Mouse (Mus musculus) urinary bladder, adult 2 months (tissue): ENCODE results near the gene Cdk2. TPM values are rescaled to one million over a fixed set of nuclear protein-coding genes. Genes with fewer than 3 reads are reported as not detected.

Experiments
- DNase-seq: peaks from one replicate; pipeline ENCODE4 v3.0.0; 2022; ENCODE audit warnings: low spot score
- polyA plus RNA-seq: library from polyadenylated mRNA; depleted of rRNA; stranded (reverse); fragments of >200 nt; gene quantifications from 2 replicates; pipeline ENCODE4 v1.2.3, GENCODE M21; 2012

Gene Cdk2
- polyA plus RNA-seq, 1 experiment: 32.4 TPM

DNA sequence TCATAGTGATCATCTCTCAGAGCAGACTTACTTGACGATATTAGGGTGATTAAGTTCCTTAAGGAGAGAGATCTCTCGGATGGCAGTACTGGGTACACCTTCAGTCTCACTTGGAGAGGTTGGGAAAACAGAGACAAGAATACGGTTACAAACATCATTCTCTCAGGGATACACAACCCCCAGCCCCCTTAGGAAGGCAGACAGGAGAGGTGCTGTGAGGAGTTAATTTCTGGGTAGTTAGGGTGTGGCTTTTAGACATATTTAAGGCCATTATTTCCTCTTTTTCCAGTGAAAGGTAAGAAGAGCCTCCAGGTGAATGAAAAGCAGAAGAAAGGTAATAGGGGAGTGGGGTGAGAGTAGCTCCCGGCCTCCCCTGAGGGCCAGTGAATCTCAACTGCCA lies 936 bp downstream of the Cdk2 start, which contains the start of gene Pmel:
Gene Pmel, plus strand, starts transcription at position 301 of the 400 bp plus-strand sequence.
- DNase-seq: no peak

DNA sequence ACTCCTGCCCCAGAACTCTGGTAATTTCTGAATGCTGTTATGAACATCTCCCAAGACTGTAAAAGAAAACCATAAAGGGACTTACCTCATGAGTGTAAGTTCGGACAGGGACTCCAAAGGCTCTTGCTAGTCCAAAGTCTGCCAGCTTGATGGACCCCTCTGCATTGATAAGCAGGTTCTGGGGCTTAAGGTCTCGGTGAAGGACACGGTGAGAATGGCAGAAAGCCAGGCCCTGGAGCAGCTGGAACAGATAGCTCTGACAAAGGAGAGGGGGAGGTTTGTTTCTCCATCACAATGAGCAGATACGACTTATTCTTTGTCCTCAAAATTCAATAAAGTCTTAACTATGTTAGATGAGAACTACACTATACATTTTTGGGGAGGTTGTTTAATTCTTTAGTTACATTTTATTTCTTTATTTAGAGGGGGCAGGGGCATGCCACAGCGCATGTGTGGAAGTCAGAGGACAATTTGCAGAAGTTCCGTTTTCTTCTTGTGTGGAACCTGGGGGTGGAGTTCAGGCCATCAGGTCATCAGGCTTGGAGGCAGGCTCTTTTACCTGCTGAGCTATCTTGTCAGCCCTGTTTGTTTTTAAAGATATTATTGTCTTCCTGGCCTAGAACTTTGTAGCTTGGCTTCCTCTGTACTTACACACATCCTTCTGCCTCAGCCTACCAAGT lies 2.4 kb downstream of the Cdk2 start:
- no peak for DNase-seq

DNA sequence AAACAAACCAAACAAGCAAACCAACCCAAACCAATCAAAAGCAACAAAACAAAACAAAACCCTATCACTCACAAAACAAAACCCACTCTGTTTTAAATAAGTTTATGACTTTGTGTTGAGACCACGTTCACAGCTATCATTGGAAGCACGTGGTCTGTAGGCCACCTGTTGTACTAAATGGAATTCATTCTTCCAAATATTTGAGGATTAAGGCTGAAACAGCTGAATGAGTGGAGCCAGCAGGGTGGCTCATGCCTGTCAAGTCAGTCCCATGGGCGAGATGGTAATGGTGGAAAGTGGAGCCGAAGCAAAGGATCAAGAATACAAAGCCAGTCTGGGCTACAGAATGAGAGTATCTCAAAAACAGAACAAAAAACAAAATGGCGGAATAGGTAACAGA lies 4.1 kb downstream of the Cdk2 start:
- no peak for DNase-seq

DNA sequence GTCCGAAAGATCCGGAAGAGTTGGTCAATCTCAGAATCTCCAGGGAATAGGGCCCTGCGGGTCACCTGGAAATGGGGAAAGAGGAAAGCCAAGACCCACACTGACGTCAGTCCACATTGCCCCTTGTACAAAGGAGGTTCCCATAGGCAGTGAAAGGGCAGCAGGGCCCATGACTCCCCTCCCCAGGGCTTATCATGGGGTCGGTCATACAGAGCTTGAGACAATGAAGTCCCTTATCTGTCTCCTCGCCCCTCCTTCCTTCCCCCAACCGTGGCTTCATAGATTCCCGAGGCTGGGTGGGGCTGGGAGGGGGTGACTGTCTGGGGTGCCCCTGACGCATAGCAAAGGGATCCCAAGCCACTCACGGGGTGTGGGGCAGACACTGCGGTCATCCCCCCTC lies 5.2 kb downstream of the Cdk2 start:
- DNase-seq: no peak

DNA sequence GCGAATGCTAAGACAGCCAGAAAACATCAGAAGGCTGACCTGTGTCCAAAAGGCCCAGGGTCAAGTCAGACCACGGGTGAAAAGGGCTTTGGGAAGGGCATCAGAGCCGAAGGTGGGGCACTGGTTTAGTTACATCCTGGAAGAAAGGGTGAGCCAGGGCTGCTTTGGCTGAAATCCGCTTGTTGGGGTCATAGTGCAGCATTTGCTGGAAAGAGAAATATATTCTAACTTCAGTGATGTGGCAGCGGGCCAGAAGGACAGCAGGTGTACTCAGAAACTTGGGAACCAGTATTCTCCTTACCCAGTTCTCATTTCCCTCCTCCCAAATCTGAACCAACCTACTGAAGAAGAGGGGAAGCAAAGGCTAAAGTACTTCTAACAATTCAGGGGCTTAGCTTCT lies 5.8 kb downstream of the Cdk2 start:
- no peak for DNase-seq

DNA sequence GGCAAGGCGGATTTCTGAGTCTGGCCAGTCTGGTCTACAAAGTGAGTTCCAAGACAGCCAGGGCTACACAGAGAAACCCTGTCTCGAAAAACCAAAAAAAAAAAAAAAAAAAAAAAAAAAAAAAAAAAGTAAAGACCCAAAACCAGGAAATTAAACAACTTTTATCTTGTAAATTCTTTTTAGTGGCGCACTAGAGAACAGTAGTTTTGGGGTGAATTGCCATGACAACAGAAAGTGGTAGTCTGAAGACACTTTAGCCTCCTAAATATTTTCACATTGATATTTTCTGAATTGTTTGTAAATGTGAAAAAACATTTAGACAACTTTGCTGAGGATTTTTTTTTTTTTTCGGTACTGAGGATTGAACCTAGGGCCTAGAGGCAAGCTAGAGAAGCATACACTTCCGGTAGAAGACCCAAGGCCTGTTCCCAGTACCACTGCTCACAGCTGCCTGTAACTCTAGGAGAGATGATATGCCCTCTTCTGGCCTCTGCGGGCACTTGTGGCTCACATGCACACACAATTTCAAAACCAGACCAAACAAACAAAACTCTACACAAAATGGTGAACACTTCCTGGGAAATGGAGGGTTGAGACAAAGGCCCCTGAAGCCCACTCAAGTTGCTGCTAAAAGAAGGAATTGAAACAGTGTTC lies 7.6 kb downstream of the Cdk2 start:
- no peak for DNase-seq

DNA sequence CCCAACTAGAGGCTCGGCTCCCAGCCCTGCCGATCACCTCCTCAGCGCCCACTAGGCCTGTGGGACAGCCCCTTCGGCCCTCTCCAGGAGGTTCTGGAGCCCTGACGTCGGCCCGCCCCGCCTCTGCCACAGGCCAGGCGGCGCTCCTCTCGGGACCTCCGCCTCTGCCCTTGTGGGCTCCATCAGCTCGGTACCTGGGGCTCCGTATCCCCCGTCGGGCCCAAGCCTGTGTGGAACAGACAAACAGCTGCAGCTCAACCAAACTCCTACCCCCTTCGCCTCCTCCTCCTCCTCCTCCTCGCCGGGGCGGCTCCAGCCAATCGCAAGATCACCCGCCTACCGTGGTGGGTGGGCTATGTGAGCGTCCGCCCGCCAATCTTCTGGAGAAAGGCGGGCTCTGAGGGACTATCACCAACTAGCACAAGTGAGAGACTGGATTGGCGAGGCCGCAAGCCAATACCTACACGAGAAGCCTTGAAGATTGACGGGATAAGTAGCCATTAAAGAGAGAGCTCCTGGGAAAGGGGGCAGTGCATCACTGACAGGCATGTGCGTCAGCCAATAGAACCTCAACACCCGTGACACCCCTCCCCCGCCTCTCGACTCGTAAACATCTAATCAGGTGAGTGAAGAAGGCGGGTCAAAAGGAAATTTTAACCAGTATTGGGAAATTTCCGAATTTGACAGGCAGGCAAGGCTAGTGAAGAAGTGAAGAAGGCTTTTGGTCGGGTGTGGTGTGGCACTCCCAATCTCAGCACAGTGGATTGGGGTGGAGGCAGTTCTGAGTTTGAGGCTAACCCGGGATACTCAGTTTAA lies 8.6 kb downstream of the Cdk2 start, which contains the start of gene Rab5b:
Gene Rab5b, minus strand, starts transcription at position 273 of the 816 bp plus-strand sequence.
- peak; percentile 94 for DNase-seq

DNA sequence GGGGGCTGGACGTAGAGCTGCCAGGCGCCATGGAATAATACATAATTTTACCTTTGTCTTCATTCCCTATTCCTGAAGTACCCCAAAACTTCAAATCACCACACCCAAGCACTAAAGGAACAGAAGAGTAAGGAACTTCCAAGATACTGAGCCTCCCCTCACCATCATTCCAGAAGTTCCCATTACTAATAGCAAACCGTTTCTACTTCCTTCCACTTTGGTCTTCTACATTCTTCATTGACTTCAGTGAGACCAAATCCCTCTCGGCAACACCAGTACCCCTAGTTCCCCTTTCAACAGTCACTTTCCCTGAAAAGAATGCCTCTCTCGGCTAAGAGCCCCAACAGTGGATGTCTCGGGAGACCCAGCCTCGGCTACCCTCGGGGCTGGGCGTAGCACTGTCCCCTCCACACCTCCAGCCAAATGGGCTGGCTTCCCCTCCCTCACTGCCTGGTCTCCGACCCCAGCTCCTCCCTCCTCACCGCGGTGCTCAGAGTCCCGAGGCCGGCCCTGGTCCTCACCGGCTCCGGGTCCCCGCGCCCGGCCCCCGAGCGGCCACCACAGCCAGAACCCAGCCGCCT lies 9.3 kb downstream of the Cdk2 start:
- DNase-seq: no peak

DNA sequence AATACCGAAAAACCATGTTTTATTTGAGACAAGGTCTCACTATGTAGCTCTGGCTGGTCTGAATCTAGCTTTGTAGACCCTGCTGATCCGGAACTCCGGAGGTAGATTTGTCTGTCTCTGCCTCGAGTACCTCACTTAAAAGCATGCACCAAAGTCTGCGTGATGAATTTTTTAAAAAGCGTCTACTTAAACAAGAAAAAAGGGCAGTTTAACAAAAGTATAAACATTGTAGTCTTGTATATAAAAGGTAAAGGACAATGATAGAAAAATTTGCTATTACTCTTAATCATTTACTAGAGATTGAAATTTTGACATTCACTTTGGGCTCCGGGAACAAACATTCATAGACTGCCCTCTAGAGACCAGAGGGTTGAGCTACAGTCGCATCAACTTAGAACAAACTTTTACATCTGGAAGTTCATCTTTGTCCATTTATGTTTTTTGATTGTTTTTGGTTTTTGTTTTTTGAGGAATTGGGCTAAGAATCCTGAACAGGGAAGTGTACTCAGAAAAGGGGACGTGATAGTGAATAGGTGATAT lies 30.3 kb downstream of the Cdk2 start:
- DNase-seq: no peak

DNA sequence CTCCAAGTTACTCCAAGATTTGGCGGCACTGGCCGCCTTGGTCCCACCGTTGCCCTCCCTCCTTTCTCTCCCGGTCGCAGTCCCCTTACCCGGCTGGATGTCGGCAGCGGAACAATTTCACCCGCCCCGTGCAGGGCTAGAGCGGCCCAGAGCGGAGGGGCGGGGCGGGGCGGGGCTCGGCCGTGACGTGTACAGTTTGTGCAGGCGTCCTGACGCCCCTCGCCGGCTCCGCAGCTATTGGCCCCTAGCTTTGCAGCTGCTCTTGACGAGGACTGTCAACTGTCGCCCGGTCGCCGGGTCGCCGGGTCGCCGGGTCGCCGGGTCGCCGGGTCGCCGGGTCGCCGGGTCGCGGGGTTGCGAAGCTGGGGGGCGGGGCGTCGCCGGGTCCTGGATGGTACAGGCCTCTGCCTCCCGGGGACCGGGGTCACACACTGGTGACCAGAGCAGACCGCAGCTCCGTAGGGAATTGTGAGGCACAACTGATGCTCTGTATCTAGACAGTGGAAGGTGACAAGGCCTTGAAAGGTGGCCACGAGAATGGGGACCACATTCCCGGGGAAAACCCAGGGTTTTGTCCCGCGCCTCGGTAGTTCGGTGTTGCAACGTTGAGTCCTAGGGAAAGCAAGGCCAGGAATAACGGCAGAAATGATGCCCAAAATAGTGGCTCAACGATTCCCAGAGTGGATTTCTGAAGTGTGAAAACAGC lies 30.9 kb downstream of the Cdk2 start, which contains the start of gene Suox:
Gene Suox, minus strand, starts transcription at position 311 of the 706 bp plus-strand sequence.
- peak; percentile 80 for DNase-seq

DNA sequence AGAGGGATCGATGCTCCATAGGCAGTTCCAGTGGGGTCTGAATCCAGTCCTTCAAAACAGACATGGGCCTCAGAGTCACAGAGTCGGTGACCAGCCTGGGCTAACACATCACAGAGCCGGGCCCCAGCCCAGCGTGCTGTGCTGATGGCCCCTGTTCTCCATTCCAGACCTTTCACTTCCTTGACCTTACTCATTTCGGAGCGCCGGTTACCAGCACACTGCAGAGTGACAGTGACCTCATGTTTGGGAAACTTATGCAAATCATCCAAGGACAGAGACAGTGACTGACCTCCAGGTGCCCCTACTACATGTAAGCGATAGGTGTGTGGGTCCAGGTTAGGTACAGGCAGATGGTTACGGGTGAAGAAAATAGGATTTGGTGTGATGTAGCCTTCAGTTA lies 33.7 kb downstream of the Cdk2 start:
- DNase-seq: no peak

DNA sequence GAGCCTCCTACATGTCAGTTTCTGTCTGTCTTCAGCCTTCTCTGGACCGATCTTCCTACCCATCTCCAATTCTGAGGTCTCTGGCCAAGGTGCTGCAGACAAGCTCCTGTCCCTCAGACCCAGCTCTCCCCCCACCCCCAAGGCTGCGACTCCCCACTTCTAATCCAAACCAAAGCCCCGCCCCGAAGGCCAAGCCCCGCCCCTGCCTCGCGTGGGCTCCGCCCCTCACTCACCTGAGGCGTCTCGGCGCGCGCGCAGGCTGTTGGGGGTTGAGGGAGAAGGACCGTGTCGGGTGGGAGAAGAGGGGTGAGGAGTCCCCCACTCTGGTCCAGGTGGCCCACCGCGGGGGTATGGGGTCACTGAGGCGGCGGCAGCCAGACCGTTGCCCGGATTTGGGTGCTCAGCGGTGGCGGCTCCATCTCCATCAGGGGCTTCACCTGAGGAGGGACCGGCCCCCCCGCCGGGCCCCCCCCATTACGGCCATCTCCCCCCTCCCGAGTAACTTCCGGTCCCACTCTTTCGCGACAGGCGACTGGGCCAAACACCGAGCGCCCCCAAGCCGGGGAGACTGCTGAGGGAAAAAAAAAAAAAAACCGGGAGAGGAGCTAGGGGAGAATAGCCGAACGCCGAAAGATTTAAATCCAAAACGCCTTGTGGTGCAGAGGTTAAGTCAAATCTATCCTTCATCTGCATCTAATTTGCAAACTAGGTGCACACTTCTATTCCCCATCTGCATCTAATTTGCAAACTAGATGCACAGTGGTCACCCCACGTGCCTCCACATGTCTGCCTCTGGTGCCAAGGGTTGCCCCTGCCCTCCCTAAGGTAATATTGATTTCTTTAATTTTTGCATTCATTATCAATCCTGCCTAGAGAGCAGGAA lies 35.8 kb downstream of the Cdk2 start:
- DNase-seq: peak; percentile 42

DNA sequence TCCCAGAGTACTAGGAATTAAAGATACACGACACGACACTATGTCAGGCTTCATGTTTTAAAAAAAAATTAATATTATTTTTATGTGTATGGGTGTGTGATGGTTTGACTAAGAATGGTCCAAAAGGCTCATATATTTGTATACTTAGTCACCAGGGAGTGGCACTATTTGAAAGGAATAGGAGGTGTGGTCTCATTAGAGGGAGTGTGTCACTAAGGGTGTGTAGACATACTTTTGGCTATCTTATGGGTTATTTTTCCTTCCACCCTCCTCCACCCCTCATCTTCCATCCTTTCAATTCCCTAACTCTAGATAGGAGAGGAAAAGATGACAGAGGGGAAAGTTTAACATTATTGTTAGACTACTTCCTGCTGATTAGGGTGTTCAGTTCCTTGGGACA lies 39.0 kb downstream of the Cdk2 start:
- DNase-seq: no peak

DNA sequence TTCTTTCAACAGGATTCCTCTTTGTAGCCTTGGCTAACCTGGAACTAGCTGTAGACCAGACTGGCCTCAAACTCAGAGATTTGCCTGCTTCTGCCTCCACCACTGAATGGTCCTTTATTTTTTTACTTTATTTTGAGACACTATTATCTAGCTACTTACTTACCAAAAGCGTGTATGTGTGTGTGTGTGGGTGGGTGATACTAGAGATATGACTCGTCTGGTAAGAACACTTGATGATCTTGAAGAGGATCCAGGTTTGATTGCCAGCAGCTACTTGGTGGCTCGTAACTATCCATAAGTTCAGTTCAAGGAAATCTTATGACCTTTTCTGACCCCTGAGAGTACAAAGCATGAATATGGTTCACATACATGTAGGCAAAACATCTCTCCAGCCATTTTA lies 39.5 kb downstream of the Cdk2 start:
- DNase-seq: no peak

DNA sequence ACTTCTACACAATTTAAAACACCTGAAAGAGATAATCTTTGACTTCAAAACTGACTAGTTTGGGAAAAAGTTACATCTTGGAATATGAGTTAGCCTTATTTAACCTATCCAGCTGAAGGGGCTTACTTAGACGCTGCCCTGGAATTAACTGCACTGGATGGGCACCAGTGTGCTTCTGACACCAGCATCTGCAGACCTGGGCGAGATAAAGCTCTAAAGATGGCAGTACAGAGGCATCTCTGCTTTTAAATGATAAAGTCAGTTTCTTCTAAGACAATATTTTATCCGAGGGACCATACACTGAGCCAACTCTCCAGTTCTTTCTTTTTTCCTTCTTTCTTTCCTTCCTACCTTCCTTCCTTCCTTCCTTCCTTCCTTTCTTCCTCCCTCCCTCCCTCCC lies 40.0 kb downstream of the Cdk2 start:
- DNase-seq: no peak

DNA sequence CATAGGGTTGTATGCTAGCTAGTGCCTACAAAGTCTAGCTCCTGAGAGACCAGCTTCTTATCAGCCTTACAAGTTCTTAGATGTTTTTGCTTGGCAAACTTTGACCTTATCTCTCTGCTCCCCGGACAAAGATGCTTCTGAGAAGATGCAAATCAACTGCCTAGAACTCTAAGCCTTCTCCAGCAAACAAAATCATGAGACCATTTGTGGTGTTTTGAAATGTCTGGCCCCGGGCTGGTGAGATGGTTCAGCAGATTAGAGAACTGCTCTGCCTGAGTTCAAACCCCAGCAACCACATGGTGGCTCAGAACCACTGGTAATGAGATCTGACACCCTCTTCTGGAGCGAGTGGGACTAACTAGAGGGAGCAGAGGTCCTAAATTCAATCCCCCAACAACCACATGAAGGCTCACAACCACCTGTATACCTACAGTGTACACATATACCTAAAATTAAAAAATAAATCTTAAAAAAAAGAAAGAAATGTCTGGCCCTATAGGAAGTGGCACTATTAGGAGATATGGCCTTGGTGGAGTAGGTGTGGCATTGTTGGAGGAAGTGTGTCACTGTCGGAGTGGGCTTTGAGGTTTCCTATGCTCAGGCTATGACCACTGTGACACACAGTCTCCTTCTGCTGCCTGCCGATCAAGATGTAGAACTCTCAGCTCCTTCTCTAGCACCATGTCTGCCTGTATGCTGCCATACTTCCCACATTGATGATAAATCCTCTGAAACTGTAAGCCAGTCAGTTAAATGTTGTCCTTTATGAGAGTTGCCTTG lies 41.2 kb downstream of the Cdk2 start:
- no peak for DNase-seq

DNA sequence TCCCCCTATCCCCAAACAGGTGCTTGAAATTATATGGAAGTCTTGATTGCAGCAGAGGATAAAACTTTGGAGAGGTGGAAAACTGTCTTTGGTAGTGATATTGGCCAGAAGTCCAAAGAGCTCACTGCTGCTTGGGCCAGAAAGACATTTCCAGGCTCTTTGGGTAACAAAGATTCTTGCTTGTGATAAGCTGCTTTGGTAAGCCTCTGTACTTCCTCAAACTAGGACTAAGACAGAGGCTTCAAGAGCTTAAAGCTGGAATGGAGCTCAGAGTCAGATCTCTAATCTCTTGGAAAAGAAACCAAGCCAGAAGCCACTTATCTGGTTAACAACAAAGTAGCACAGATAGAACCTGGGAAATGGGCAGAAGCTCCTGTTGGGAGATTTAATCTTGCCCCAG lies 42.4 kb downstream of the Cdk2 start:
- no peak for DNase-seq

DNA sequence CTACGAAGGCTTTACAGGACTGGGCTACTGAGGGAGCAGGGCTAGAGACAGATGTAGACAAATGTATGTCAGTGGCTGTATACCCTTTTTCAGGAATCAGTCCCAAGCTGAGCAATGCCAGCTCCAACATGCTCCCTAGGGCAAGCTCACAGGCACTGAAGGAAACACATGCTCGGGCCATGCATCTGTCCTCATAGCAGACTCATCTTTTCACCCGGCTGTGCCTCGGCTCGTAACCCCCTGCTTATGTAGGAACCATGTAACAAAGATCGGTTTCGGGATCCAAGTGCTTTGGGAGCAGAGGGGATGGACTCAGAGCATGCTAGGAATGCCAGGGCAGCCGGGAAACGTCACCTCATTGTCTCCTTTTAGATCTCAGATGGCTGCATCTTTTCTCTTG lies 45.3 kb downstream of the Cdk2 start:
- DNase-seq: no peak

DNA sequence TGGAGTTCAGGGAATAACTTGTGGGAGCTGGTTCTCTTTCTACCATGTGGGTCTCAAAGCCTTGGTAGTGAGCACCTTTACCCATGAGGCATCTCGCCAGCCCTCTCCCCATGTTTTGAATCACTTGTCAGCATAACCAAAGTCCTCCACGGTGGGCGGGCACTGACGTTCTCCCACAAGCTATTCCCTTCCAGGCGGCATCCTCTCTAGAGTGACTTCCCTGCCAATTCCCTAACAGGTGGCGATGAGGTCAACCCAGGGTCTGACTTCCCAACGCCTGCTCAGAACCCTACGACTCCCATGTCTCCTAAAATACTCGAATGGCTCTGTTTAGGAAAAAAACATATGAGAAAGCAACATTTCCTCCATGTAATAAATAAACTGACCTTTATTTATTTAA lies 47.0 kb downstream of the Cdk2 start:
- DNase-seq: no peak

DNA sequence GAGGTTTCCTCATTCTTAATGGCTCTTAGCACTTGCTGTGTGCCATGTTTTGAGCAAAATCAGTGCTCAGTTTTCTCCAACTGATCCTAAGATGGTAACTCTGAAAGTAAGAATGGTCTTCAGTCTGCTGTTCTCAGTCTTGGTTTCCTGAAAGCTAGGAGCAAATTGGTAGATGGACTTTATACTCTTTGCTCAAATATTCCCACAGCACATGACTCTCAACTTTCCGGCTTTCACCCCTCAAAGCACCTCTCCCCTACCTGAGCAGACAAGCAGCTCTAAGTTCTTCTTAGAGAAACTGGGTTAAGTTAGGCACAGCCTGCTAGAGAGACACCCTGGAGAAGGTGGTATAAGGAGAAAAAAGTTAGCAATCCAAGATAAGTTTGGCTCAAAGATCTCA lies 48.1 kb downstream of the Cdk2 start:
- no peak for DNase-seq
